In genomic region chr1:23649886-23650285, GRCm38 (mm10) we compare ENCODE assay signal across 21 mouse cellular contexts.
"Had no signal": no experiment of that assay in that cellular context is flagged by ENCODE, and none has a peak within 500 bp of the region (broad histone marks: within the 10 kb centered on the region; RNA-seq: fewer than 3 reads in every experiment).

No protein-coding gene starts in this region.

- H3K9ac ChIP-seq: limb, embryonic 12.5 days; limb, embryonic 15.5 days; liver, embryonic 14.5 days; liver, postnatal 0 days; neural tube, embryonic 12.5 days; neural tube, embryonic 15.5 days had no signal

- H3K36me3 ChIP-seq: limb, embryonic 12.5 days; limb, embryonic 15.5 days; neural tube, embryonic 12.5 days; neural tube, embryonic 15.5 days had no signal

- H3K27me3 ChIP-seq: limb, embryonic 12.5 days; limb, embryonic 15.5 days; neural tube, embryonic 12.5 days; neural tube, embryonic 15.5 days had no signal

- H3K9me3 ChIP-seq: limb, embryonic 12.5 days; limb, embryonic 15.5 days; neural tube, embryonic 12.5 days; neural tube, embryonic 15.5 days had no signal

- H3K4me2 ChIP-seq: limb, embryonic 12.5 days; limb, embryonic 15.5 days; liver, embryonic 11.5 days; midbrain, embryonic 11.5 days; neural tube, embryonic 12.5 days; neural tube, embryonic 15.5 days had no signal

- H3K4me3 ChIP-seq: limb, embryonic 12.5 days; limb, embryonic 15.5 days; neural tube, embryonic 12.5 days; neural tube, embryonic 15.5 days had no signal

- H3K4me1 ChIP-seq: limb, embryonic 12.5 days; limb, embryonic 15.5 days; neural tube, embryonic 12.5 days had no signal

- ATAC-seq: liver, postnatal 0 days had no signal

- H3K27ac ChIP-seq: limb, embryonic 12.5 days; limb, embryonic 15.5 days; liver, embryonic 14.5 days; neural tube, embryonic 12.5 days; neural tube, embryonic 15.5 days; stomach, postnatal 0 days had no signal

- DNase-seq: kidney, adult 18-20 months; kidney, adult 9 months; kidney, postnatal 14 days; kidney, postnatal 4 days; left cerebral cortex, postnatal 4 days; liver, postnatal 0 days; lung, postnatal 14 days; lung, postnatal 4 days; midbrain, embryonic 14.5 days; right cerebral cortex, postnatal 4 days; thymus, adult 2 months; thymus, postnatal 14 days; thymus, postnatal 4 days had no signal
